Mouse (Mus musculus): ENCODE measurements at regions not wholly inside any gene's neighbourhood (a gene's known extent, or its start where the extent isn't known, plus 50 kb on each side); places are given as distances from the start of the nearest gene placed in this dataset.
"Not testable (repeated sequence)": the region's sequence is repeated elsewhere in the genome, so short reads cannot be mapped to it uniquely, and the experiment has no call there.

DNA sequence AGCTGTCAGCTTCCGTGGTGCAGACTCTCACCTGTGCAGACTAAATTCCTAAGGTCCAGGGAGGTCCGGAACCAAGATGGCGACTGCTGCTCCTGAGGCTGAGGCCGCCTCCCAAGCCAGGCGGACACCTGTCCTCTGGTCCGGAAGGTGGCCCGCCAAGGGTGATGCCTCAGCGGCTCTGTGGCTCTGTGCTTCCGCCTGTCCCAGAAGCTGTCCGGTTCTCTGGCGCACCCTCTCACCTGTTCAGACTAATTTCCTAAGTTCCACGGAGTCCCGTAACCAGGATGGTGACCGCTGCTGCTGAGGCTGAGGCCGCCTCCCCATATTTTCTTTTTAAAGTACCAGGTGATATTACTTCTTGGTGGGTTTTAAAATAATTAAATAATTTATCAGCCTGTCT, 65.4 kb upstream of the B3galnt2 start:
- intact Hi-C loops (cut with DNase I), result loop anchor here (10.0 kb wide), 1 partner anchor 286 kb away; no protein-coding TSS in a partner anchor
- DNase-seq (ENCODE audit: low spot score in 2 of 2), result not testable (repeated sequence)

DNA sequence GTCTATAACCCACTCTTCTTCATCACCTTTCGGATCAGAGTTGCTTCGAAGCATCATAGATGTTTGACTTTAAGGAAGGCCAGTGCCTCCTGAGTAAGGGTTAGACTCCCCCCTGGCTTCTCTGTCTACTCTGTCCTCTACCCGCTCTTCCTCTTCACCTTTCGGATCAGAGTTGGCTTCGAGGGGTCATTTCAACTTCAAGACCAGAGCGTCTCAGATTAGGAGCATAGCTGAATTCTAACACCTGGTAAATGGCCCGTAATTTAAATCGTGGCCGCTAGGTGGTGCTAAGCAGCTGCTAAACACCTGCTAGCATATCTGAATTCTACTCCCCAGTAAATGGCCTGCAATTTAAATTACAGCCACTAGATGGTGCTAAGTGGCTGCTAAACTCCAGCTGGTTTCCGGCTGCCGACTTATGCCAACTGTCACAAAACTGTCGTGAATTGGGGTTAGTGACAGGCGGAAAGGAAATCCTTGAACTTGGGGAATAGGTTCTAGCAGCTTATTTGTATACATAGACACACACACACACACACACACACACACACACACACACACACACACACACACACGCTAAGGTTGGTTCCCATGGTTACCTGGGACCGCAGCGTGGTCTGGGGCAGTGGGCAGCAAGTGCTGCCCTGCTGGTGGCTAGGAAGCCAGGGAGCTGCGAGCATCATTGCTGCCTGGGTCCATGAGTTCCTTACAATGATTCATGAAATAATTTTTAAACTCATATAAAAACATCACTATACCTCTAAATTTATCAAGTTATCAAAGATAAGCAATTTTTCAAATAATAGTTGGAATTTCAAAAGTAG, 64.8 kb upstream of the B3galnt2 start:
- intact Hi-C loops (cut with DNase I), result loop anchor here (10.0 kb wide), 1 partner anchor 285 kb away; no protein-coding TSS in a partner anchor
- peak; percentile 89 to 93 for DNase-seq (ENCODE audit: low spot score in 2 of 2)

DNA sequence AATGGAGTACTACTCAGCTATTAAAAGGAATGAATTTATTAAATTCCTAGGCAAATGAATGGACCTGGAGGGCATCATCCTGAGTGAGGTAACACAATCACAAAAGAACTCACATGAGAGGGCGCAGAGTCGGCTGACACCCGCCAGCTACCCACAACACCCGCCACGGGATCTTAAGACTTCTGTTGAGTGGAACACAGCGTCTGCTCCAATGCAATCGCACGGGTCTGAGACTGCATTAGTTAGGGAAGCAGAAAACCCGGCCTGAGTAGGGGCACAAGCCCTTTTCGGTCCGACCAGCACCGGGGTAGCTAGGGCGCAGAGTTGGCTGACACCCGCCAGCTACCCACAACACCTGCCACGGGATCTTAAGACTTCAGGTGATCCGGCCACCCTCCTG, 52.1 kb upstream of the B3galnt2 start:
- DNase-seq (ENCODE audit: low spot score in 2 of 2); intact Hi-C loops (cut with DNase I): not testable (repeated sequence)
